Mouse (Mus musculus): Measurements from ENCODE around the gene Atp2b1. TPM values are rescaled to one million over a fixed set of nuclear protein-coding genes. Genes with fewer than 3 reads are reported as not detected.

Atp2b1 gene
- polyA plus RNA-seq, 1 experiment: 4.1 TPM

- Histone ChIP-seq H3K27ac (ENCODE audit: control insufficient read depth, insufficient read depth, low read depth, low read length) (no peak overlapping the region), H3K27me3 (ENCODE audit: control insufficient read depth, insufficient read depth, low read length) (no peaks in the 10 kb centered on the region), H3K36me3 (ENCODE audit: control insufficient read depth, insufficient read depth, low read length) (no peaks in the 10 kb centered on the region), H3K4me1 (ENCODE audit: control insufficient read depth, insufficient read depth, low read length) (no peaks in the 10 kb centered on the region), H3K4me3 (ENCODE audit: control insufficient read depth, low read depth, low read length) (no peak overlapping the region)
- TF ChIP-seq POLR2A (IDR thresholded peaks at IDR 0.05; ENCODE audit: control insufficient read depth, low read depth, low read length) (no peak), CTCF (IDR thresholded peaks at IDR 0.05; ENCODE audit: control insufficient read depth, insufficient read depth, insufficient replicate concordance, low read depth, low read length) (no peak)
Observed at GRCm38 (mm10) chr10:98897913-98898748, 16.1 kb upstream of the Atp2b1 start.

GRCm38 (mm10) chr10:98901533-98901932 lies 12.7 kb upstream of the Atp2b1 start:
- Histone ChIP-seq H3K4me1 (ENCODE audit: control insufficient read depth, insufficient read depth, low read length) (no peaks in the 10 kb centered on the region), H3K36me3 (ENCODE audit: control insufficient read depth, insufficient read depth, low read length) (no peaks in the 10 kb centered on the region), H3K4me3 (ENCODE audit: control insufficient read depth, low read depth, low read length) (no peak overlapping the region), H3K27me3 (ENCODE audit: control insufficient read depth, insufficient read depth, low read length) (no peaks in the 10 kb centered on the region), H3K27ac (ENCODE audit: control insufficient read depth, insufficient read depth, low read depth, low read length) (no peak overlapping the region)
- TF ChIP-seq CTCF (IDR thresholded peaks at IDR 0.05; ENCODE audit: control insufficient read depth, insufficient read depth, insufficient replicate concordance, low read depth, low read length) (no peak), POLR2A (IDR thresholded peaks at IDR 0.05; ENCODE audit: control insufficient read depth, low read depth, low read length) (no peak)

- no peaks in the 10 kb centered on the region for H3K4me1 ChIP-seq (ENCODE audit: control insufficient read depth, insufficient read depth, low read length)
- TF ChIP-seq CTCF (IDR thresholded peaks at IDR 0.05; ENCODE audit: control insufficient read depth, insufficient read depth, insufficient replicate concordance, low read depth, low read length) (no peak), POLR2A (IDR thresholded peaks at IDR 0.05; ENCODE audit: control insufficient read depth, low read depth, low read length) (no peak)
- H3K4me3 ChIP-seq (ENCODE audit: control insufficient read depth, low read depth, low read length): no peak overlapping the region
- H3K27ac ChIP-seq (ENCODE audit: control insufficient read depth, insufficient read depth, low read depth, low read length): no peak overlapping the region
- H3K27me3 ChIP-seq (ENCODE audit: control insufficient read depth, insufficient read depth, low read length): no peaks in the 10 kb centered on the region
- no peaks in the 10 kb centered on the region for H3K36me3 ChIP-seq (ENCODE audit: control insufficient read depth, insufficient read depth, low read length)
Observed at GRCm38 (mm10) chr10:98905987-98906386, 8.2 kb upstream of the Atp2b1 start.

- Histone ChIP-seq H3K4me1 (ENCODE audit: control insufficient read depth, insufficient read depth, low read length) (no peaks in the 10 kb centered on the region), H3K27ac (ENCODE audit: control insufficient read depth, insufficient read depth, low read depth, low read length) (no peak overlapping the region), H3K36me3 (ENCODE audit: control insufficient read depth, insufficient read depth, low read length) (no peaks in the 10 kb centered on the region), H3K27me3 (ENCODE audit: control insufficient read depth, insufficient read depth, low read length) (no peaks in the 10 kb centered on the region), H3K4me3 (ENCODE audit: control insufficient read depth, low read depth, low read length) (no peak overlapping the region)
- TF ChIP-seq CTCF (IDR thresholded peaks at IDR 0.05; ENCODE audit: control insufficient read depth, insufficient read depth, insufficient replicate concordance, low read depth, low read length): no peak
- TF ChIP-seq POLR2A (IDR thresholded peaks at IDR 0.05; ENCODE audit: control insufficient read depth, low read depth, low read length): no peak
Observed at GRCm38 (mm10) chr10:98906941-98907549, 7.2 kb upstream of the Atp2b1 start.

- TF ChIP-seq CTCF (IDR thresholded peaks at IDR 0.05; ENCODE audit: control insufficient read depth, insufficient read depth, insufficient replicate concordance, low read depth, low read length) (no peak), POLR2A (IDR thresholded peaks at IDR 0.05; ENCODE audit: control insufficient read depth, low read depth, low read length) (no peak)
- Histone ChIP-seq H3K27me3 (ENCODE audit: control insufficient read depth, insufficient read depth, low read length) (no peaks in the 10 kb centered on the region), H3K4me1 (ENCODE audit: control insufficient read depth, insufficient read depth, low read length) (peaks cover 3% of the 10 kb centered on the region), H3K27ac (ENCODE audit: control insufficient read depth, insufficient read depth, low read depth, low read length) (peak overlapping the region; percentile 93), H3K4me3 (ENCODE audit: control insufficient read depth, low read depth, low read length) (peak overlapping the region; percentile 98), H3K36me3 (ENCODE audit: control insufficient read depth, insufficient read depth, low read length) (no peaks in the 10 kb centered on the region)
Observed at GRCm38 (mm10) chr10:98913610-98913960, 621 bp upstream of the Atp2b1 start.

GRCm38 (mm10) chr10:98914810-98915241 lies 620 bp downstream of the Atp2b1 start:
- no peaks in the 10 kb centered on the region for H3K36me3 ChIP-seq (ENCODE audit: control insufficient read depth, insufficient read depth, low read length)
- peak overlapping the region; percentile 92 for H3K4me3 ChIP-seq (ENCODE audit: control insufficient read depth, low read depth, low read length)
- peaks cover 3% of the 10 kb centered on the region for H3K4me1 ChIP-seq (ENCODE audit: control insufficient read depth, insufficient read depth, low read length)
- no peaks in the 10 kb centered on the region for H3K27me3 ChIP-seq (ENCODE audit: control insufficient read depth, insufficient read depth, low read length)
- H3K27ac ChIP-seq (ENCODE audit: control insufficient read depth, insufficient read depth, low read depth, low read length): peak overlapping the region; percentile 88
- peak; percentile 47; the same call in 1 of the 2 replicates for TF ChIP-seq POLR2A (IDR thresholded peaks at IDR 0.05; ENCODE audit: control insufficient read depth, low read depth, low read length)
- no peak for TF ChIP-seq CTCF (IDR thresholded peaks at IDR 0.05; ENCODE audit: control insufficient read depth, insufficient read depth, insufficient replicate concordance, low read depth, low read length)

GRCm38 (mm10) chr10:98915398-98915931 lies 1.3 kb downstream of the Atp2b1 start:
- TF ChIP-seq CTCF (IDR thresholded peaks at IDR 0.05; ENCODE audit: control insufficient read depth, insufficient read depth, insufficient replicate concordance, low read depth, low read length) (no peak), POLR2A (IDR thresholded peaks at IDR 0.05; ENCODE audit: control insufficient read depth, low read depth, low read length) (no peak)
- H3K27ac ChIP-seq (ENCODE audit: control insufficient read depth, insufficient read depth, low read depth, low read length): no peak overlapping the region; the same call in 1 of the 2 replicates

More at GRCm38 (mm10) chr10:98915398-98915931, 1.3 kb downstream of the Atp2b1 start:
- H3K36me3 ChIP-seq (ENCODE audit: control insufficient read depth, insufficient read depth, low read length): no peaks in the 10 kb centered on the region
- H3K4me1 ChIP-seq (ENCODE audit: control insufficient read depth, insufficient read depth, low read length): peaks cover 3% of the 10 kb centered on the region
- peak overlapping the region; percentile 92 for H3K4me3 ChIP-seq (ENCODE audit: control insufficient read depth, low read depth, low read length)
- no peaks in the 10 kb centered on the region for H3K27me3 ChIP-seq (ENCODE audit: control insufficient read depth, insufficient read depth, low read length)

All from testis, adult 2 months (tissue).